ENCODE assay signal across 10 mouse cellular contexts in the genomic region with DNA sequence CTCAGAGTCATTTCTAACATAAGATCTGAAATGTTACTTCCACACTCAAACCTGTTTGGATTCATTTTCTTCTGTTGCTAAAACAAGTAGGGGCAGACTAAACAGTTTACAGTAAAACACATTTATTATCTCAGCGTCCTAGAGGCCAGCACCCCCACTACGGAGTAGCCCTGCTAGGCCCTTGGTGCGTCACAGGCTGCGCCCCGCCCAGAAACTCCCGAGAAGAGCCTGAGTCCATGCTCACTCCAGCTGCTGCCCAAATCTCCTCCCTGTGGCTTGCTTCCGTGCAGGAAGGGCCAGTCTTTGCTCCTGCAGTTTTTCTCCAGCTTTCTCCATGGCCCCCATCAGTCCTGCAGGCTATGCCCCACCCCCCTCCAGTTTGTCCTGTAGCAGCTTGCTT. TPM values are rescaled to one million over a fixed set of nuclear protein-coding genes. Genes with fewer than 3 reads are reported as not detected.
DNase-seq lines count a peak whose midpoint lies in the region; ATAC-seq lines count a peak whose summit lies in the region.
"Had no signal": no experiment of that assay in that cellular context is flagged by ENCODE, and none has a peak within 500 bp of the region (broad histone marks: within the 10 kb centered on the region; RNA-seq: fewer than 3 reads in every experiment).

No protein-coding gene starts in this region.

- no peaks in the 10 kb centered on the region for H3K27me3 ChIP-seq in hindbrain, embryonic 15.5 days
- H3K27me3 ChIP-seq in hindbrain, embryonic 16.5 days (replicated peaks; ENCODE audit: control insufficient read depth, insufficient read depth, low read length): no peaks in the 10 kb centered on the region
- H3K27me3 ChIP-seq in forebrain, embryonic 12.5 days: no peaks in the 10 kb centered on the region
- no peaks in the 10 kb centered on the region for H3K27me3 ChIP-seq in hindbrain, embryonic 14.5 days (ENCODE audit: control insufficient read depth, insufficient read depth, low read length)
- H3K27me3 ChIP-seq: hindbrain, embryonic 12.5 days had no signal

- ATAC-seq in hindbrain, embryonic 15.5 days (ENCODE audit: low FRiP score, low read depth): peak; percentile 23; the same call in 1 of the 2 replicates
- no peak for ATAC-seq in hindbrain, embryonic 16.5 days
- peak; percentile 73 for ATAC-seq in erythroblast, adult 5-6 weeks (replicated peaks; ENCODE audit: low FRiP score, poor library complexity, severe bottlenecking)
- ATAC-seq in forebrain, embryonic 12.5 days (ENCODE audit: low FRiP score): no peak
- no peak for ATAC-seq in hindbrain, embryonic 14.5 days (ENCODE audit: low FRiP score)

- peak; percentile 51 for DNase-seq in heart, postnatal 4 days
- peak; percentile 84 for DNase-seq in lung, postnatal 10 days
- DNase-seq in right cerebral cortex, postnatal 10 days (ENCODE audit: low spot score in 2 of 2): no peak
- DNase-seq in hindbrain, embryonic 14.5 days (ENCODE audit: low spot score): no peak
- DNase-seq: right cerebral cortex, postnatal 14 days had no signal

- no peaks in the 10 kb centered on the region for H3K36me3 ChIP-seq in hindbrain, embryonic 15.5 days
- H3K36me3 ChIP-seq in hindbrain, embryonic 16.5 days (ENCODE audit: control insufficient read depth, insufficient read depth, low read length): no peaks in the 10 kb centered on the region
- H3K36me3 ChIP-seq in forebrain, embryonic 12.5 days (replicated peaks): 0 out of 2 replicates have a peak, but pooled peaks cover 4% of the 10 kb centered on the region
- no peaks in the 10 kb centered on the region for H3K36me3 ChIP-seq in hindbrain, embryonic 14.5 days (replicated peaks; ENCODE audit: control insufficient read depth, insufficient read depth)

- no peaks in the 10 kb centered on the region for H3K9me3 ChIP-seq in hindbrain, embryonic 15.5 days
- no peaks in the 10 kb centered on the region for H3K9me3 ChIP-seq in hindbrain, embryonic 16.5 days (ENCODE audit: control insufficient read depth, low read length)
- no peaks in the 10 kb centered on the region for H3K9me3 ChIP-seq in forebrain, embryonic 12.5 days
- no peaks in the 10 kb centered on the region for H3K9me3 ChIP-seq in hindbrain, embryonic 14.5 days (ENCODE audit: control insufficient read depth, low read length)
- H3K9me3 ChIP-seq: hindbrain, embryonic 12.5 days had no signal

- H3K4me2 ChIP-seq in hindbrain, embryonic 15.5 days: no peak overlapping the region
- no peak overlapping the region for H3K4me2 ChIP-seq in hindbrain, embryonic 16.5 days (ENCODE audit: low read length)
- no peak overlapping the region for H3K4me2 ChIP-seq in forebrain, embryonic 12.5 days
- no peak overlapping the region for H3K4me2 ChIP-seq in hindbrain, embryonic 14.5 days (replicated peaks)
- H3K4me2 ChIP-seq: hindbrain, embryonic 12.5 days had no signal

- no peak overlapping the region for H3K4me3 ChIP-seq in hindbrain, embryonic 15.5 days
- no peak overlapping the region for H3K4me3 ChIP-seq in hindbrain, embryonic 16.5 days (ENCODE audit: low read length)
- no peak overlapping the region for H3K4me3 ChIP-seq in forebrain, embryonic 12.5 days (replicated peaks)
- H3K4me3 ChIP-seq in hindbrain, embryonic 14.5 days (replicated peaks; ENCODE audit: low read length): no peak overlapping the region
- H3K4me3 ChIP-seq: hindbrain, embryonic 12.5 days had no signal

- no peak overlapping the region for H3K27ac ChIP-seq in hindbrain, embryonic 15.5 days (replicated peaks)
- H3K27ac ChIP-seq in hindbrain, embryonic 16.5 days (ENCODE audit: low read depth, low read length): no peak overlapping the region
- no peak overlapping the region for H3K27ac ChIP-seq in forebrain, embryonic 12.5 days
- no peak overlapping the region for H3K27ac ChIP-seq in hindbrain, embryonic 14.5 days
- H3K27ac ChIP-seq: hindbrain, embryonic 12.5 days had no signal

- 84% methylated on average over 7 of the region's 7 CpGs for WGBS in hindbrain, embryonic 15.5 days
- WGBS in hindbrain, embryonic 16.5 days: 85% methylated on average over 7 of the region's 7 CpGs
- WGBS in forebrain, embryonic 12.5 days: 70% methylated on average over 7 of the region's 7 CpGs
- WGBS in hindbrain, embryonic 14.5 days: 84% methylated on average over 7 of the region's 7 CpGs

- 0 out of 2 replicates have a peak, but pooled peaks cover 4% of the 10 kb centered on the region for H3K4me1 ChIP-seq in hindbrain, embryonic 15.5 days (replicated peaks)
- no peaks in the 10 kb centered on the region for H3K4me1 ChIP-seq in hindbrain, embryonic 16.5 days (ENCODE audit: control insufficient read depth, insufficient read depth, low read depth, low read length)
- H3K4me1 ChIP-seq in forebrain, embryonic 12.5 days: no peaks in the 10 kb centered on the region; the same call in 1 of the 2 replicates
- no peaks in the 10 kb centered on the region for H3K4me1 ChIP-seq in hindbrain, embryonic 14.5 days (replicated peaks; ENCODE audit: control insufficient read depth, insufficient read depth, low read length)
- H3K4me1 ChIP-seq: hindbrain, embryonic 12.5 days had no signal

- no peak overlapping the region for H3K9ac ChIP-seq in hindbrain, embryonic 15.5 days
- no peak overlapping the region for H3K9ac ChIP-seq in hindbrain, embryonic 16.5 days (ENCODE audit: low read depth, low read length)
- H3K9ac ChIP-seq in forebrain, embryonic 12.5 days: no peak overlapping the region
- no peak overlapping the region for H3K9ac ChIP-seq in hindbrain, embryonic 14.5 days
- H3K9ac ChIP-seq: hindbrain, embryonic 12.5 days had no signal

RNA-seq across cellular contexts. Expression of gene St3gal3, which starts 25.9 kb away (rescaled TPM):
- polyA plus RNA-seq in hindbrain, embryonic 15.5 days (2015; fragmentation: Nextera tagmentation; extraction: Ambion mirVana): 13.5 and 15.0 TPM in 2 replicates
- polyA plus RNA-seq in hindbrain, embryonic 16.5 days (2015; fragmentation: Nextera tagmentation; extraction: Ambion mirVana): 13.1 and 13.6 TPM in 2 replicates
- total RNA-seq in erythroblast, adult 5-6 weeks (2015; ENCODE audit: low replicate concordance): 0.42 and 7.9 TPM in 2 replicates
- total RNA-seq in erythroblast, adult 5-6 weeks (2017; ENCODE audit: low replicate concordance): 2.2 and 2.6 TPM in 2 replicates
- 10 to 100 TPM; 27.1 to 29.2 TPM for total RNA-seq in heart, postnatal 4 days (2021)
- polyA plus RNA-seq in forebrain, embryonic 12.5 days (2016; fragmentation: Nextera tagmentation; extraction: Ambion mirVana): 8.5 TPM in 2 replicates
- polyA plus RNA-seq in hindbrain, embryonic 14.5 days (2014; fragmentation: Nextera tagmentation; extraction: Ambion mirVana): 10.8 and 11.5 TPM in 2 replicates

Comparison
In these comparisons a context has a peak if more than half of its experiments do, and no peak if none do; other contexts are left out.
1. ATAC-seq: peak in hindbrain, embryonic 15.5 days (single experiment) and erythroblast, adult 5-6 weeks (single experiment); none in hindbrain, embryonic 16.5 days (single experiment), forebrain, embryonic 12.5 days (single experiment) and hindbrain, embryonic 14.5 days (single experiment).
2. DNase-seq: peak in heart, postnatal 4 days (single experiment) and lung, postnatal 10 days (single experiment); none in right cerebral cortex, postnatal 10 days (0 of 2) and hindbrain, embryonic 14.5 days (single experiment).